Mouse (Mus musculus) liver, embryonic 14.5 days (tissue): ENCODE results near the gene Gm20498.

Experiments used
- CTCF ChIP-seq: IDR thresholded peaks from 2 replicates; pipeline ENCODE4 v1.5.1; 2016; ENCODE audit warnings: antibody characterized with exemption, low read depth, control low read depth
- EP300 ChIP-seq: IDR thresholded peaks from 2 replicates; pipeline ENCODE4 v1.6.1; 2016; ENCODE audit warnings: antibody characterized with exemption, low read depth

DNA sequence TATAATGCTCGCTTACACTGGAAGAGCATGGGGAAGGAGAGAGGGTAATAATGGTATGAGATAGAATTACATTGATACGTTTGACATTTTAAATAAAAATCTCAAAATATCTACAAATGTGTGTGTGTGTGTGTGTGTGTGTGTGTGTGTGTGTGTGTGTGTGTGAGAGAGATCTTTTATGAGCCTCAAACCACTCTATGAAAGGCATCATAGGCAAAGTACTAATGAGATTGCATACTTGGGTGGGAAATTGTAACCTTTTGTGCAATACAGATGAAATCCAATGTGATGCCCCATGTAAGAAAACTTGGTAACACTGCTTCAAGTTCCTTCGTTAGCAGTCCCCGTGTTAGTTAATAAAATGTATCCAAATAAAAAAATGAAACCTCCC, 319 bp upstream of the Gm20498 start:
- TF ChIP-seq CTCF (no peak), EP300 (no peak)
